Mouse (Mus musculus) CH12.LX (cell line): ENCODE results near the gene Glyctk.

Experiments used
- CTCF ChIP-seq, 2 experiments: IDR thresholded peaks in 1 of 2; conservative IDR thresholded peaks in 1 of 2; 2 replicates each; pipeline ENCODE4 v1.5.1; 2011 to 2012; ENCODE audit warnings: low read depth in 2 of 2, low read length in 2 of 2, improper control_type of control experiment in 1 of 2, inconsistent platforms in 1 of 2, mild to moderate bottlenecking in 1 of 2, moderate library complexity in 1 of 2
- EP300 ChIP-seq: IDR thresholded peaks from 2 replicates; pipeline ENCODE4 v1.6.1; 2011; ENCODE audit warnings: low read length, improper control_type of control experiment
- MAX ChIP-seq: IDR thresholded peaks from 2 replicates; pipeline ENCODE4 v1.6.1; 2011; ENCODE audit warnings: low read length, improper control_type of control experiment
- MXI1 ChIP-seq: IDR thresholded peaks from 2 replicates; pipeline ENCODE4 v1.6.1; 2011; ENCODE audit warnings: mild to moderate bottlenecking, low read depth, low read length, improper control_type of control experiment
- MYC ChIP-seq: IDR thresholded peaks from 2 replicates; pipeline ENCODE4 v1.6.1; 2011; ENCODE audit warnings: low read depth, mild to moderate bottlenecking, improper control_type of control experiment, low read length
- POLR2A ChIP-seq: IDR thresholded peaks from 2 replicates; pipeline ENCODE4 v1.6.1; 2011; ENCODE audit warnings: low read depth, mild to moderate bottlenecking, improper control_type of control experiment, low read length
- TBP ChIP-seq: conservative IDR thresholded peaks from 2 replicates; pipeline ENCODE4 v1.6.1; 2011; ENCODE audit warnings: low read depth, low read length, improper control_type of control experiment

- TF ChIP-seq CTCF (conservative IDR thresholded peaks at IDR 0.05 in 1 of 2, IDR thresholded peaks at IDR 0.05 in 1 of 2; ENCODE audit: low read depth in 2 of 2, low read length in 2 of 2): no peak
- no peak for TF ChIP-seq MYC
- TF ChIP-seq EP300: no peak
- no peak for TF ChIP-seq MXI1
- TF ChIP-seq TBP: no peak
- TF ChIP-seq POLR2A: no peak
- no peak for TF ChIP-seq MAX
These were observed 44.0 kb upstream of the Glyctk start for GRCm38 (mm10) chr9:106201895-106202294.
